Comparison of ENCODE assay signal across 8 mouse cellular contexts in the genomic region with DNA sequence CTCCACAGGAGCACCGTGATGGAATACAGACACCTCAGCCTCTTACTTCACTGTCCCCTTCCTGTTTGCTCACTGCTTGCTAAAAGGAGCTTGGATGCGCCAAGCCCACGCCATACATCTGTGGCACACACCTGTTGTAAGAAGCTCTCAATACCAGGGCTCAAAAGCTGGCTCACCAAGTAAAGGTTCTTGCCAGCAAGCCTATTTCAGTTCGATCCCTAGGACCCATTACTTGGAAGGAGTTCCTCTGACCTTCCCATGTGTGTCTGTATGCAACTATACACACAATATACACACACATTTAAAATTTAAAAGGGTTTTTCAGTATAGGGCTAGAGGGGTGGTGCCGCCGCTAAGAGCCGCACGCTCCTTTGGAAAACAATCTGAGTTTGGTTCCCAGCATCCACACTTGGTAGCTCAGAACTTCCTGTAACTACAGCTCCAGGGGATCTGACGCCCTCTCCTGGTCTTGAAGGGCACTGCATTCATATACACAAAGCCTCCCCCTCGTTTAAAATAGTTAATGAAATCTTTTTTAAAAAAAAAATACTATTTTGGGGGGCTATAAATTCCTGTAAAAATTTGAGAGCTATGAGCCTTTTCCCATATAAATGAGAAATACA. TPM values are rescaled to one million over a fixed set of nuclear protein-coding genes. Genes with fewer than 3 reads are reported as not detected.
DNase-seq lines count a peak whose midpoint lies in the region; ATAC-seq and TF ChIP-seq lines count a peak whose summit lies in the region.
"Had no signal": no experiment of that assay in that cellular context is flagged by ENCODE, and none has a peak within 500 bp of the region (broad histone marks: within the 10 kb centered on the region; RNA-seq: fewer than 3 reads in every experiment).

No protein-coding gene starts in this region.

- WGBS in midbrain, postnatal 0 days, result 86% methylated on average over 10 of the region's 10 CpGs

- no peak overlapping the region for H3K4me3 ChIP-seq in layer of hippocampus, adult 2 months
- H3K4me3 ChIP-seq in midbrain, postnatal 0 days (ENCODE audit: low read depth, low read length), result no peak overlapping the region

- H3K27ac ChIP-seq in layer of hippocampus, adult 2 months, result no peak overlapping the region
- H3K27ac ChIP-seq in midbrain, postnatal 0 days (ENCODE audit: low read depth, low read length), result no peak overlapping the region

- no peaks in the 10 kb centered on the region for H3K9me3 ChIP-seq in midbrain, postnatal 0 days (ENCODE audit: low read length)

- H3K36me3 ChIP-seq in midbrain, postnatal 0 days (ENCODE audit: insufficient read depth, low read length), result no peaks in the 10 kb centered on the region

- DNase-seq in layer of hippocampus, adult 2 months (ENCODE audit: low spot score in 2 of 2), result no peak
- no peak for DNase-seq in layer of hippocampus, postnatal 14 days (ENCODE audit: low spot score in 2 of 2)
- peak; percentile 66 for DNase-seq in R1 (ENCODE audit: low read depth, low spot score)
- DNase-seq in cerebellum, postnatal 25 days, result peak; percentile 58 to 65
- DNase-seq in midbrain, postnatal 0 days (ENCODE audit: low spot score), result no peak
- no peak for DNase-seq in testis, postnatal 14 days (ENCODE audit: low spot score)
- no peak for DNase-seq in heart, adult 11 months

- H3K4me2 ChIP-seq in midbrain, postnatal 0 days (ENCODE audit: low read depth, low read length, poor library complexity, severe bottlenecking), result no peak overlapping the region

- ATAC-seq in midbrain, postnatal 0 days (ENCODE audit: low FRiP score), result no peak

- H3K27me3 ChIP-seq in midbrain, postnatal 0 days (ENCODE audit: insufficient read depth, low read length), result no peaks in the 10 kb centered on the region

- no peak overlapping the region for H3K9ac ChIP-seq in midbrain, postnatal 0 days (replicated peaks; ENCODE audit: low read length, poor library complexity, severe bottlenecking)

- peaks cover 18% of the 10 kb centered on the region; the same call in 1 of the 2 replicates for H3K4me1 ChIP-seq in midbrain, postnatal 0 days (ENCODE audit: insufficient read depth, low read length)

- peak; percentile 68 for TF ChIP-seq CTCF in layer of hippocampus, adult 2 months (conservative IDR thresholded peaks at IDR 0.05)
- peak; percentile 52 for TF ChIP-seq CTCF in midbrain, postnatal 0 days (IDR thresholded peaks at IDR 0.05)

RNA-seq across cellular contexts. Expression of a gene that starts 3.6 kb away (rescaled TPM):
- total RNA-seq in layer of hippocampus, adult 2 months (2021), result 10 to 100 TPM; 61.7 to 62.6 TPM
- 10 to 100 TPM; 57.5 to 65.2 TPM for total RNA-seq in layer of hippocampus, postnatal 14 days (2021)
- total RNA-seq in midbrain, postnatal 0 days (2014; rRNA removed), result 95.6 and 138 TPM in 2 replicates
- polyA plus RNA-seq in midbrain, postnatal 0 days (2015; fragmentation: Nextera tagmentation; extraction: Ambion mirVana), result 9.2 and 11.6 TPM in 2 replicates

RNA-seq across cellular contexts. Expression of a gene that starts 49.9 kb away (rescaled TPM):
- not detected for total RNA-seq in layer of hippocampus, adult 2 months (2021)
- total RNA-seq in layer of hippocampus, postnatal 14 days (2021), result not detected
- 0.24 and 0.33 TPM in 2 replicates for total RNA-seq in midbrain, postnatal 0 days (2014; rRNA removed)
- 0.11 and 0.16 TPM in 2 replicates for polyA plus RNA-seq in midbrain, postnatal 0 days (2015; fragmentation: Nextera tagmentation; extraction: Ambion mirVana)

RNA-seq across cellular contexts. Expression of a gene that starts 51.8 kb away (rescaled TPM):
- not detected for total RNA-seq in layer of hippocampus, adult 2 months (2021)
- total RNA-seq in layer of hippocampus, postnatal 14 days (2021), result not detected
- not detected in 2 replicates for total RNA-seq in midbrain, postnatal 0 days (2014; rRNA removed)
- 0.41 and 0.44 TPM in 2 replicates for polyA plus RNA-seq in midbrain, postnatal 0 days (2015; fragmentation: Nextera tagmentation; extraction: Ambion mirVana)
- polyA plus RNA-seq: frontal cortex, adult 2 months had no signal

Comparison
In these comparisons a context has a peak if more than half of its experiments do, and no peak if none do; other contexts are left out.
1. DNase-seq: peak in R1 (single experiment) and cerebellum, postnatal 25 days (2 of 2); none in layer of hippocampus, adult 2 months (0 of 2), layer of hippocampus, postnatal 14 days (0 of 2), midbrain, postnatal 0 days (single experiment), testis, postnatal 14 days (single experiment) and heart, adult 11 months (single experiment).